Mouse (Mus musculus) erythroid progenitor cell, adult 5-6 weeks (primary cell): ENCODE data around the gene Nalcn. TPM values are rescaled to one million over a fixed set of nuclear protein-coding genes. Genes with fewer than 3 reads are reported as not detected.
"Not testable (repeated sequence)": the region's sequence is repeated elsewhere in the genome, so short reads cannot be mapped to it uniquely, and the experiment has no call there.

ENCODE experiments used
- ATAC-seq: replicated peaks from 2 replicates; pipeline ENCODE4 v1.8.0; 2016; ENCODE audit warnings: moderate number of reproducible peaks, mild to moderate bottlenecking, moderate TSS enrichment, inconsistent platforms; ENCODE audit not compliant: poor library complexity, low FRiP score, severe bottlenecking
- total RNA-seq, 2 experiments: library from RNA; stranded (forward) in 1 of 2; stranded (reverse) in 1 of 2; fragments of 150-400 nt in 1 of 2; fragments of 186-747, 209-891 nt in 1 of 2; gene quantifications; 2 replicates each; pipeline versions ENCODE4 v1.2.3 to v1.2.4; 2015 to 2017; ENCODE audit warnings: low replicate concordance in 2 of 2

The Nalcn gene
- total RNA-seq (2015; ENCODE audit: low replicate concordance), result not detected in 2 replicates
- total RNA-seq (2017; ENCODE audit: low replicate concordance), result 0.15 TPM in 1 of 2 replicates, not detected in the other

DNA sequence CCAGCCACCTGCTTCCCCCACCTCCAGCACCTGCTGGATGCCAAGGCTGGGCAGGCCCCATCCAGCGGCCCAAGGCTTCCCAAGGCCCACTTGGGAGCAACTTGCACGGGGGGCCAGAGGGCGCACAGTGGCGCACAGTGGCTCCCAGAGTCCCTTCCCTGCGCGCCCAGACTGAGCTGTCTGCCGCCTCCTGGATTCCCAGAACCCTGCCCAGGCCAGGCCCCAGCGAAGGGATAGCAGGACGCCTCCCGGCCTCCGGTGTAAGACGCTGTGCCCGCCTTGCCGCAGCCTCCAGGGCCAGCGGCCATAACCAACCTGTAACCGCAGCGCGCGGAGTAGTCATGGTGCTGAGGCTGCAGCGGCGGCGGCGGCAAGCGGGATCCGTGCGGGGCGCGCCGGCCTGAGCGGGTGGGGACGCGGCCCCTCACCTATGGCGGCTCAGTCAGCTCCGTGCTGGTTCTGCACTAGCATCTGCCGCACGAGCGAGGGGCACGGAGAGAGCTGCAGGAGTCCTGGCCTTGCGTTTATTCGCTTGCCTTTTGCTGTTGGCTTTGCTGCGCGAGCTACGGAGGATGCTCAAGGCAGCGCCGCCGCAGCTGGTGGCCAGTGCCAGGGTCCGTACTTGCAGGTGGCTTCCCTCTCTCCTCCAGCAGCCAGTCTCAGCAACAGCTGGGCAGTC lies at the start of gene Nalcn:
Nalcn (minus strand) TSS at position 644 of the 679 bp plus-strand sequence.
- ATAC-seq, result no peak

GRCm38 (mm10) chr14:123671076-123671475 lies 44.1 kb upstream of the Nalcn start:
- not testable (repeated sequence) for ATAC-seq

DNA sequence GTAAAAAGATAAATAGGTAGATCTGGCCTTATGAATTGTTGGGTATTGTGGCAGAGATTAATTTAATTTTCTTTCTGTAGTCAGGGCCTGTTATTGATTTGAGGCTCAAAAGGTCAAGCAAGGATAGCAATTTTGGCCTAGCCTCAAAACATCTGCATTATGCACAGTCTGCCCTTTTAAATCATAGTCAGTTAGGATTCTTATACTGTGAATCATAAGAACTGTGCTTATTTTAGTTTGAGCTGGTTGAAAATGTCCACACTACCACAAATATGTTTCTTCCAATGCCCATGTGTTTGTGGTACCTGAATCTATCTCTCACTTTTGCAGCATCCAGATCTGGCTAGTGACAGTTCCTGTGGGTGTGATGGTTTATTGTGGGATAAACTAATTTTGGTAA lies 37.5 kb upstream of the Nalcn start:
- no peak for ATAC-seq

DNA sequence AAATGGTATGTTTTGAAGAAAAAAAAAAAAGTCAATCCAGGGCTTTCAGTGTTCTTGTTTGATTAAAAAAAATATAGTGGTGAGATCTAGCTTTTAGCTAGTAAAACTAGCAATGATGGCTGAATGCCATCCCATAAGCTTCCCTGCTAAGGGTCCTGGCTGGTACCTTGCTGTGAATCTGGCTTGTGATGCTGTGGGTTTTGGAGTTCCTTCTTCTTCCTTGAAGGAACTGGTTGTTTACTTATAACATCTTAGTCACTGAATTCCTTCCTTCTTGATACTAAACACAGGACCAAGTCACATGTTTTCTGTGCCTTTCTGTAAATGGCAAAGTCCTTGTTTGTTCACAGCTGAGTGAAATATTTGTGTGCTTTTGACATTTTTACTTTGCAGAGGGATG lies 36.3 kb upstream of the Nalcn start:
- ATAC-seq, result no peak

GRCm38 (mm10) chr14:123662386-123662785 lies 35.4 kb upstream of the Nalcn start:
- no peak for ATAC-seq

- ATAC-seq, result no peak
Observed at GRCm38 (mm10) chr14:123661091-123661491, 34.1 kb upstream of the Nalcn start.

GRCm38 (mm10) chr14:123659921-123660385 lies 33.0 kb upstream of the Nalcn start, which contains the start of gene Itgbl1:
TSS of gene Itgbl1 (plus strand) at chr14:123659971.
- no peak for ATAC-seq

DNA sequence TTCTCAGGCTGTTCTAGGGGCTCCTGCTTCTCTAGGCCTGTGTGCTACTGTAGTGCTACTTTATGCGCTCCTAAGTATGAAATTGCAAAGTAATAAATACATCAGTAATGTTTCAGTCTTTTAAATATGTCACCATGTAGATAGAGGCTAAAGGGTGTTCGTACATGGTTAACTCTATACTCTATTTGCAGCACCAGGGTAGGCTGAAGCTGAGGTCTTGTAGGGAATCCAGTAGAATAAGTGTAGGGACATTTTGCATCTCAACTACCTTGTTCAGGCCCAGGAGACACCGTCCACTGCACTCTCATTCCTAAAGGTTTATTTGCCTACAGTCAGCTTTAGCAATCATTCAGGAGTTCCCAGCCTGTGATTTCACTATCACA lies 227 bp upstream of the Nalcn start:
- no peak for ATAC-seq

GRCm38 (mm10) chr14:123622969-123623368 lies 4.0 kb downstream of the Nalcn start:
- ATAC-seq, result no peak

DNA sequence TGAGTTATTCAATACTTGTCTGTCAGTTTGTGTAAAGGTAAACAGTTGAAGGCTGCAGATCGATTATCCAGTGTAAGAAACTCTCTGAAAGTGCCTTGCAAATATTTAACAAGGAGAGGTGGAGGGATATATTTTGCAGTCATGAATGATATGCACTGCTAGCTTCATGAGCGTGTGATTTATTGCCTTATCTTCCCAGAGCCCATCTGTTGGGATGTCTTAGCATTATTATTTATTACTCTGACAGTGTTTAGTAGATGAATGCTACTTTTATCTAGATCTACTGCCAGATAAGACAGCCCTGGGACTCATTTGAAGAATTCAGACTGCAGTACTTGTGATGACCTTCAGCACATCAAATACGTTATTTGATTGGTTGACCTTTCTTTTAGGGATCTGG lies 31.7 kb downstream of the Nalcn start:
- ATAC-seq, result no peak

DNA sequence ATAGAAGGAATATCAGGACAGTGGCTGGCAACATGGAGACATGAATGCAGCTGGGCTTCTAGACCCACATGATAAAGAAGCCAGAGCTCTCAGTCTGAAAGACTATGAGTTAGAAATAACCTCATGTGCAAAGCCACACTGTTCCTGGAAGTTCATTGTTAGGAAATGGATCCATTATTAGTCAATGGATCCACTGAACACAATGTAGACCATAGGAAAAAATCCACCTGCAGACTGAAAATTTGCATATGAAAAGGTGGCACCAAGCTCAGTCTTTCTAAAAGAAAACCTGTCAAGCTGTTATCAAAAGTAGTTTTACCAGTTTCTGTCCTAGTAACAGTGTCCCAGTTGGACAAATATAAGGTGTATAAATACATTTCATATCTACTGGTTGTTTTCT lies 39.5 kb downstream of the Nalcn start:
- no peak for ATAC-seq

DNA sequence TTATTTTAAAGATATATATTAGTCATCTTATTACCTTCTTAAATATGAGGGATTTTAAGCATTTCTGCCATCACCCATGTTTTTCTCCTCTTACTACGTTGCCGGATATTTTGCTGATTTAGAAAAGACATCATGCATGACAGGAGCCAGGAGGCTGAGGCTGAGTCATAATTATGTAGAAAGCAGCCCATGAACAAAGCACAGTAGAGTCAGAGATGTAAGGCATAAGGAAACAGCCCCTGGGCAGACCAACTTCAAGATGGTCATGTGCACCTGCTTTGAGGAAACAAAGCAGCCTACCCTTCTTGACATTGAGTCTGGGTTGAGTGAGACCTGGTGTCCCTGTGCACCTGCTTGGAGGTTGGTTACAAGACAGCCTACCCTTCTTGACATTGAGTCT lies 44.5 kb downstream of the Nalcn start:
- ATAC-seq, result no peak

GRCm38 (mm10) chr14:123575356-123575755 lies 51.6 kb downstream of the Nalcn start:
- ATAC-seq, result no peak

GRCm38 (mm10) chr14:123574936-123575335 lies 52.0 kb downstream of the Nalcn start:
- ATAC-seq, result no peak

DNA sequence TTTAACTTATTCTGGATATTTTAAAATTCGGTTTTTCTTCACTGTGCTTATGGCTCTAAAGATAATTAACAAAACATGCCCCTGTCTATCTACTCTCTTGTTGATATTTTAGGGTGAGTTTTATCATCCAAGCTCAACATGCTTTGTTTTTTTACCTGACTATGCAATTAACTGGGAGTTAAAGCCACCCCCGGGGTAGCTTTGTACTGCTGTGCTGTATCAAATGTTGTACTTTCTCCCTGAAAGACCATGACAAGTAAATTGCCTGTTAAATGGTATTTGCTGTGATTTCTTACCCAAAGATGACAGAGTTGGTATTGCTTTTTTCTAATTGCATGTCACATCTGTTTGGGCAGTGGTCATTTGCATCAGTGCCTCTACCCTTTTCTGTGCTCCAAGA lies 60.3 kb downstream of the Nalcn start:
- no peak for ATAC-seq

- no peak for ATAC-seq
Observed at GRCm38 (mm10) chr14:123555533-123555932, 71.4 kb downstream of the Nalcn start.

- ATAC-seq, result no peak
Observed at GRCm38 (mm10) chr14:123554936-123555335, 72.0 kb downstream of the Nalcn start.

DNA sequence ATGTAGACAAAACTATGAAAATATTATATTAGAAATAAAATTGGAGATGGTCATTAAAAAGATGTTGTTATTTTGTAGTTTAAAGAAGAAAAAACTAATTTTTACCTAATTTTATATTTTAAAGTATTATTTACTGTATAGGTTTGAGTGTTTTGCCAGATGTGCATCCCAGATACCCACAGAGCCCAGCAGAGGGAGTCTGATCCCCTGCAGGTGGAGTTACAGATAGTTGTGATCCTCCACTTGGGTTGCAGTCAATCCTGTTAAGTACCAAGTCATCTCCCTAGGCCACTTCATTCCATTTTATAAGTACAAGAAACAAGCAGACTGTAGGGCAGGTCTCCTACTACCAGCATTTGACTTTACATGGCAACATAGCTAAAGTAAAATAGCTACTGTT lies 84.6 kb downstream of the Nalcn start:
- no peak for ATAC-seq

GRCm38 (mm10) chr14:123535636-123536035 lies 91.3 kb downstream of the Nalcn start:
- no peak for ATAC-seq

DNA sequence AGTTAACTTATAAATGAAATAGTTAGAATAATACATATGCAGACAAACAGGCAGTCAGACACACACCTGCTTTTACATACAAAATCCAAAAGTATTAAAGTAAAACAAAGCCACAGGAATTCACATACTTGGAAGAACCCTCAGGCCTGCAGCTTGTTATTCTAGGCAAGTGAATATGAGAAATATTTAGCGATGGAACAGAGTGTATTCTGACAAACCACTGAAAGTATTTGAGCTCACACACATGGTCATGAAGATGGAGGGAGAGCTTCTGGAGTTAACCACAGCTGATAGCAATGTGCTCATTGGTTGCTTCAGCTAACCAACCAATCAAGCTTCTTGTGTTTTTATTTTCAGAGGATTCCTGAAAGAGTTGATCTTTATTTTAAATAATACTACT lies 93.9 kb downstream of the Nalcn start:
- ATAC-seq, result no peak

DNA sequence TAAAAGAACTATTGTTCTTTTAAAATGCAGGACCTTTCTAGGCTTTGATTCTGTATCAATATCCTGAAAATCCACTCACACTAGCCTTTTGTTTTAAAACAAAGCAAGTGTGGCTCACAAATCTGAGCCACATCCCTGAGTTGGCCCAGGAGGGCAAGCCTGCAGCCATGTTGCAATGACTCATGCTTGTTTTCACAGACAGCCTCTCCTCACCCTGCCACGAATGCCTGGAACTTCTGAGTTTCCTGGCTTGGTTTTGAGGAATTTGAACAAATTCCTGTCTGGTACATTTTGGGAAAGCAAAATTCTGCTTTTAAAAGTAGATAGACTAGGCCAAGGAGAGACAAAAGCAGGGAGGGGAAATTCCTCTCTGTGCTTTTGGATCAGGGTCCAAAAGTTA lies 95.7 kb downstream of the Nalcn start:
- no peak for ATAC-seq

DNA sequence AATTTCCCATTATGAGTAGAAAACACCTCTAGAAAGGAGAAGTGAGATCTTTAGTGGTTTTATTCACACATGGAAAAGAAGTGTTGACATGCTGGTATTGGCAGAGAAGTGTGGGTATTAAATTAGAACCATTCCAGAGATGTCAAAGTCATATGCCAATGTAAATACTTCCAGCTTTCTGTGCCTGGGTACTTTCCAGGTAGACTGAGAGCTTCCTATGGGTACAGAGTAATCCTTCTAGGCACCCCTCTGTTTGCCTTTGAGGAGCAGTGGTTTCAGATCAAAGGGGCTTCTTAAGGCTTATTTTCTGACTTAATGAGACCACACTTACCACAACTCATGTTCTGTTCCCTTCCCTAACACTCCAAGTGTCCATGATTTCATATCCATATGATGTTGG lies 97.8 kb downstream of the Nalcn start:
- ATAC-seq, result no peak
